Mouse (Mus musculus): ENCODE results near the gene Pirt. TPM values are rescaled to one million over a fixed set of nuclear protein-coding genes. Genes with fewer than 3 reads are reported as not detected.

Pirt gene
- total RNA-seq (2021) = under 1 TPM in 1 of 2 experiments, not detected in 1; 0.05 TPM
- long read RNA-seq, experiment 1 = 0 reads
- long read RNA-seq, experiment 2 = 0 reads

DNA sequence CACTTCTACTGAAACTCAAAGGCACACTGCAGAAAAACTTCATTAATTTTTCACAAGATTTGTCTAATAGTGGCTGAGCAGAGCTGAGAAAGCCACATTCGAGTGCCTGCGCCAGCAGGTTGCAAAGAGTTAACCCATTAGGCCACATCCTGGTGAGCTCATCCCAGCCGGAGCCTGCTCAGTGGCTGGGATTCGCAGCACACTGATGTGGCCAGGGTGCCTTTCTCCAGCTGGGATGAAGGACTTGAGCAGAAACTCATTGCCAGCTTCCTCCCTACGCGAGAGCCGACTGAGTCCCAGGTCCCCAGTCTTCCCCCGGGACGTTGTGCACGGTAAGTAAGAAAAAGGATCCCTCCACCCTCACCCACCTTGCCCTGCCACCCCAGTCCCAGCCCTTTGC is at the start of gene Pirt:
Pirt (plus strand) TSS at position 171 of the 400 bp plus-strand sequence.
- DNase-seq = no peak

DNA sequence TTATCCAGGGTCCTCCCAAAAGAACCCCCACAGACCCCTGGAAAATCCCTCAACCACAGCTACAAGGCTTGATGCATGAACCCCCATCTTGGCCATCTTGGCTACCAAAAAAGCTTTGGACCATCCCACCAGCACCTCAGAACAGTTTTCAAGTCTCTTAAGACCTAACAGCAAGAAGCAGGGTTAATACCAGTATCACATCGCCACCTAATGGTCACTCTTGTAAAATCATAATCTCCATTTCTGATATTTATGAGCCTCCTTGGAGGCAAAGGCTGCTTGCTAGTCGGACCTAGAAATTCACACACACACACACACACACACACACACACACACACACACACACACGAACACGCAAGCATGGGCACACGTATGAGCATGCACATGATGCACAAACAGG is 40.1 kb upstream of the Pirt start:
- no peak for DNase-seq

DNA sequence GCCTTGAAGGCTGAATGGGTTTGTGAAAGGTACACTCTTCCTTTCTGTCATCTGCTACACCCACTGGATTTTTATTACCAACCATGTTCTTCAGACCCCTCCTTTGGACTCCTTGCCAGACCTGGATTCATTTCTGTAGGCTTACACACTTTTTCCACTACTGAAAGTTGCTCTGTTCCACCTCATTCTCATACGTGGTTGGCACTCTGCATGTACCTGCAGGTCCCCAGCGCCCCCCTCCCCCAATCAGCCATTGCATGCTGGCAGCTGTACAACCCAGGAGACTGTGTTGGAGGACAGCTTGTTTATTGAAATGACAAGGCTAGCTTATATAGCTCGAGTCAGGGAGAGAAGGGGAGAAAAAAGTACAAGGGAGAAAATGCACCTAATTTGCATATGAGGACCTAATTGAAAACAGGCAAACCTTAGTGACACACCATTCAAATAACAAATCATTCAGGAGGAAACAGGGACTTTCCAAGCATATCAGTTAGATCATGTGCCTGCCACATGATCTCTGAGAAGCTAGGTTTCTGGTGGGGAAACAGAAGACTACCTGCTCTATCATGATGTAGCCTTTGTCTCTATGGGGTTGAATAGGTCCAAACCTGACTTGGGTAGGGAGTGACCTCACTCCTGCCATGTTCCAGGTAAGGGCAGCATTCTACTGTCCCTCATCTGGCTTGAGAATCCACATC is 38.9 kb upstream of the Pirt start:
- DNase-seq = no peak

DNA sequence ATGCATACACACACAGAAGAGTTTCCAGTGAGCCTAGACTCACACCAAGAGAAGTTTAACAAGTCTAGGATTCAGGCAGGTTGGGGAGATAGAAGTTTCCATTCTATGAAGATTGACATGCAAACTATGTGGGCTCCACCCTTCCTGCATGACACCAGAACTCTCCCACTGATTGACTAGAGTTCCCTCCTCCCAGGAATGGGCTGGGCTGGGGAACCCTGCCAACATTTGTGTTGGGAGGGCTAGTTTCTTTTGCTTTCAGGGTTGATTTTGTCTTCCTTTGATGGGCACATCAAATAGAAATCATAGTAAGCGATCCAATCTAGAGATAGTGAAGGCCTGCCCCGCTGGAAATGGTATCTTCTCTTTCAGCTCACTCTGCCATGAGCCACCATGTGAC is 30.5 kb upstream of the Pirt start:
- DNase-seq = no peak

DNA sequence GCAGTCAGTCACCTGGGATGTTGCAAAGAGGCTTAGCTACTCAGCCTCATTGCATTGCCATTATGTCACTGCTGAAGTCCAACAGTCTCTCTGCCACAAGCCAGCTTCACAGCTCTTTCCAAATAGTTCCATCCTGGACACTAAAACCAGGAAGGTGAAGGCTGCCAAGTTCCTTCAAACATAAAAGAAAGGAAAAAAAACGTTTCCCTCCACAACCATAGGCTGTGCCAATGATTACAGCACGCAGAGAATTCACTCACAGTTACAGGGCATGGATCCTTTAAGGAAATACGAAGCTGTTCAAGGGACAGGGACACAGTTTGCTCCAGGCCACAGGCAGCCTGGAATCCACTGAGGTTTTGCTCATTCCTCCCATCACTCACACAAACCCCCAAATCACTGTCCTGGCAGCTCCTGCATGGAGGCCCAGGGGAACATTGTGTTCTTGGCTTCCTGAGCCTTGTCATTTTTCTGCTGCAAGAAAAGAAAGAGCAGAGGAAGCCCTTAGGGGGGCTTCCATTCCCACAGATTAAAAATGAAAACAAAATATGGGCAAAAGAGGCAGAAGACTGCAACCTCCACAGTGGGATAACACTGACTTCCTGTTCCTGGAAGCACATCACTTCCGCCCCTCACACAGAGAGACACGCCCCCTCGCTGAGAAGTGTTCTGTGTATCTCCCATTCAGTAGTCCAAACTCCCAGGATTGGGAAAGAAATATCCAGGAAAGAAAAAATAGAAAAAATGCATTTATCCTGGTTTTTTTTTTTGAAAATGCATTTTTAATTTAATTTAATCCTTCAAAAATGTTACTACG is 29.3 kb upstream of the Pirt start:
- peak; percentile 50 for DNase-seq

DNA sequence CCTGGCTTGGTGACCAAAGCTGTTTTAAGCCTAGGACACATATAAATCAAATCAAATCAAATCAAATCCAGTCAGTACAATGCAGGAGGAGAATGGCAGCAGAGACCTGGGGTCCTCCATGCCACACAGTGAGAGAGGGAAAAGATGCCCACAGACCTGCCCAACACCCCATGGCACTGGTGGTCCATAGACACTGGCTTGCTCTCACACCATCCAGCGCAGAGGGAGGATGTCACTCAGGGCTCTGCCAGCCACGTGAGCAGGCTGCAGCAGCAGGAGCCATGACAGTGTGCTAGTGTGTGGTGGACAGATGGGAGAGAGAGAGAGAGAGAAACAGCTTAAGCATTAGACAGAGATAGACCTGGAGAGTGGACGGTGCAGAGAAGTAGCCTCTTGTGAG is 19.2 kb upstream of the Pirt start:
- DNase-seq = no peak

DNA sequence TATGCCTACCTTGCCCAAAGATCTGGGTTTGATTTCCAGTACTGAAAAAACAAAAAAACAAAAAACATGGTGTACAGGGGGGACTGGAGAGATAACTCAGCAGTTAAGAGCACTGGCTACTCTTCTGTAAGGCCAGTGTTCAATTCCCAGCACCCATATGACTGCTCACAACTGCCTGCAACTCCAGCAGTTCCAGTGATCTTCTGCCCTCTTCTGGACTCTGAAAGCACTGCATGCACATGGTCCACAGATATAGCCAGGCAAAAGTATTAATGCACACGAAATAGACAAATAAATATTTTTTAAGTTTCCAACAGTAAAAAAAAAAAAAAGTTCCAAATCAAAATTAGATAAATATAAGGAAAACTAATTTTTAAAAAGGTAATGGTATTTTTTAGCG is 13.0 kb upstream of the Pirt start:
- no peak for DNase-seq

DNA sequence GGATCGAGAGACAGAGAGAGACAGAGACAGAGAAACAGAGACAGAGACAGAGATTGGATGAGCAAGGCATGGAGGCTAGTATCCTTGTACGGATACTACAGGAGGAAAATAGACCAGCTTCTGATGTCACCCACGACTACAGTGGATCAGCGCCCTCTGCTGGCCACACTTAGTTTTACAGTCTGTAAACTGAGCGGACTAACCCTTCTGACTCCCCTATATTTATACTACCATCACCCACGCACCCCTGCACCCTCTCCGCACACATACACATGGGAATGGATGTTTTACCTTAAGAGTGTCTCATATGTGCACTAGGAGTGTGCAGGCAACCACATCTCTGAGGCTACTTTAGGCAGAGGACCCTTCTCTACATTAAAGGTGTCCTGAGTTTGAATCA is 12.4 kb upstream of the Pirt start:
- no peak for DNase-seq

DNA sequence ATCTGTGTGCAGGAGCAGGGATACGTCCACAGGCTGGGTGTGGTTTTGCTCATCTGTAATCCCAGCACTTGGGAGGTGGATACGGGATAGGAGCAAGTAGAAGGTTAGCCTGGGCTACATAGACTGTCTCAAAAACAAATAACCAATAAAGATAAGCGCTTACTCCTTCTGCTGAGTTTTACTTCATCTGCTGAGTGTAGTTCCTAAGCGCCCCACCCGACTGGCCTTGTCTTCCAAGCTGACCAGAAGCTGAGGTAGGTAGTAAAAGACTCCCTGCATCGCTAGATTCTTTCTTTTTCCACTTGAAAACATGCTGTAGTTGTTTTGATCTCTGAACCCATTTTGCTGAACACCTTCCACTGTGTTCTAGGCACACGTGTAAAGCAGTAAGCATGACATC is 9.0 kb upstream of the Pirt start:
- no peak for DNase-seq

DNA sequence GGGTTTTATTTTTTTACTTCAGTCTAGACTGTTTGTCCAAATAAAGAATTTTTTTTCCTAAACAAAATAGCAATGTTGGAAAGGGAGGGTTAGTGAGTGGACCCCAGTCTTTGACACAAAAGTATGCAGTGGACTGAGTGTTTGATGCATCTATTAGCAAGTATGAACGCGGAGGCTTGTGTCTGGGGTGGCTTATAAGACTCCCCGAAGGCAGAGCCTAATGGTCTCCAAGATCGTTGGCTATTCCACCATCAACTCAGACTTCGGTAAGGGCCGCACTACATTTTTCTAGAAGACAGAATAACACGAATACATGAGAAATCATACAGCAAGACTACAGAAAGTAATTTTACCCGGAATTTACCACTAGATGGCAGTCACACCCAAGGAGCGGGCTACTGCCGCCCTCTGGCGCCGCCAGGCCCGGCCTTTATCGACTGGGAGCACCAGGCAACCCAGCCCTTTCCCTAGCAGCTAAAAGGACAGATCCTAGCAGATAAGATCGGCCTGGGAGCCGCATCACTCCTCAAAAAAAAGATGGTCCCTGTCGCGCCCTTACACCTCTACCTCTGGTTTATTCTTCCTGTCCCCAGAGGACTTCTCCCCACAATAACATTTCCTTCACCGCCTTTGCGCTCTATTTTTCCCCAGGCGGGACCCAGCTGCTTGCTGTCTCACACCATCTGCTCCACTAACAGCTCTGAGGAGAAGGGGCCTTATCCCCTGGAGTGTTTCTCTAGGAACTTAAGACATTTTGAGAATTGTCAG is 6.0 kb upstream of the Pirt start:
- DNase-seq = peak; percentile 30

DNA sequence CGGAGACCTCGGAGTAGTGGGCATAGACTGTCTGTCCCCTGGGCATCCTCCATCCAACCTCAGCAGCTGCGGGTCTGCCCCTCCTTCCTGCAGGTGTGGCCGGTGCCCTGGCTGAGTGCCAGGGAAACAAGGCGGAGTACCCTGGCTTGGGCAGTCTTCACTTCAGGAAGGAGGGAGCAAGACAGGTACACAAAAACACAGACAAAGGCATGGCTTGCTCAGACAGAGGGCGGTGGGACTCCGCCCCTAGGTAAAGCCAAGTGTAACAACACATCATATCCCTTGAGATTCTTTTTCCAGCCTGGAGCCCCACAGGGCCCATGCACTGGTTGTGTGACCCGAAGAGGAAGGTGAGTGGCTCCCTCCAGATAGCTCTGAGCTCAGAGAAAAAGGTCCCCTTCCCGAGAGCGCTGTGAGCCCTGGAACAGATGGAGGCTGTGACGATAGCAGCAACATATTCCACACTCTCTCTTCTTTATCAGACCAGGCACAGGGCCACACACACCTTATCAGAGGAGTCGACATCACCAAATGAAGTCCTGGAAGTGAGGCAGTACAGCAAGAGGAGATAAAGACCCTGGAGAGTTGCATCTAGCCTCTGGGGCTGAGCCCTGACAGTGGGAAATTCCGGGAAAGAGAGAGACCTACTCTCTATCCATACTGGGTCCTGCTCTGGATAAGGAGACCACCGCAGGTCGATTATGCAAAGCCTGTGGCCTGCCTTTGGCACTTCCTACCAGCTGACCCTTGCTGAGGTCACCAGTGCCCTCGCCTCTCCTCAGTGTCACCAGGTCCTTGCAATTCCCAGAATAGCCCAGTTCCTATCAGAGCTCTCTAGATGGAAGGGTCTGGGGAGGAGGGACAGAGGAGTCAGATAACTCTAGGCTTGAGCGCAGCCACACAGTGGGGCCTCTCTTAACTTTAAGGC is 1.0 kb downstream of the Pirt start:
- no peak for DNase-seq

DNA sequence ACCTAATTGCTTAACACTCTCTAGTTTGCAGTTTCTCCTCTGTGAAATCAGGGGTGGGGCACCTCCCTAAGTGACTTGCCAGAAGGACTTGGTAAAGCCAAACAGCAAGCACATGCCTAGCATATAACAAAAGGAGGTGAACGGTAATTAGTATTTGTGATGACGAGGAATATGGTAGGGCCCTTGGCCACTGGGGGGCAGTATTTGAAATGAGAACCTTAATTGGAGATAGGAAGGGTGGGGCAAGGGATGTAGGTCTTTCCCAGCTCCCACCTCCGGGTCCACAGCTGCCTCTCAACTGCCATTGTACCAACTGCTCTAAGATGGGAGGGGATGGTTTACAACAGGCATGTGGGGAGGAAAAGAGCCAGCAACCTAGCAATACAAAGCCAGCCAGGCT is 2.5 kb downstream of the Pirt start:
- no peak for DNase-seq

DNA sequence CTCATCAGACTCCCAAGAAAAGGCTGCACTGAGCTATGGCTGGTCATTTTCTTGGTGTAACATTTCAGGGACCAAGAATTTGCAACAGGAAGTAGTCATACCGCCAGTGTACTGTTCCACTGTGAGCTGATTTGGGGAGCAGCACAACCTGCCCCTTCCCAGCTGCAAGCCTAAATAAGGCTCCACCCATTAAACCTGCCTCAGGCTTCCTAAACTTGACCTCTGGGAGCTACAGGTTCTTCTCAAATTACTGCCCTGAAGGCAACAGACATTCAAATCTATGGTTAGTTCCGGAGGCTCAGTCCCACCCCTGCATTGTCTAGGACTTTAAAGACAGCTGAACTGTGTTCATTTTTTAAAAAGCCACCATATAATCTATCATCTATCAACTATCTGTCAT is 8.2 kb downstream of the Pirt start:
- DNase-seq = no peak

DNA sequence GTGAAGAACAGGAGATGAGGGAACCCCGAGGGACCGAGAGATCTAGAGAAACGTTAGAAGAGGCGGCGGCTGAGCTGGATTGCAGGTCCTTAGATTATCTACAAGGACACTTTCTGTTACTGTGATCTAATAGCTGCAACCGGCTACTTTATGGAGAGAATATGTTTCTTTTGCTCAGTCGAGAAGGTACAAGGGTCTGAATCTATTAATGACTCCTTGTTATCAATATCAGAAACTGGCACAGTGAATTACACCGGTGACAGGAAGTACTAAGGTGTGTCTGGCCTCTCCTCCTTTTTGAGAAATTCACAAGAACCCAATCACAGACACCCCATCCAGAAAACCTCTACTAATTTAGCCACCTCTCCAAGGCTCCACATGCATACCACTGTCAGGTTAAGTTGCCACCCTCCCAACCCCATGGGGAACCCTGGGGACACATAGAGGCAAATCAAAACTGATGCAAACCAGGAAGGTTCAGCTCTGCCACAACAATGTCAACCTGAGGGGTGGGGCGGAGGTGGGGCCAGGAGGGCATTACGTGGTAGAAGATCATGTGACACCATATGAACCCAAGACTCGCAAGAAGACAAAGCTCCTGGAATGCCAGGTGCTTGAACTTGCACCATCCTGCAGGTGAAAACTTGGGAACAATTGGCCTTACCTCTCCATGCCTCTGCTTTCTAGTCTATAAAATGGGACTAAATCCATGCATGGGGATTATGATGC is 12.5 kb downstream of the Pirt start:
- DNase-seq = no peak

DNA sequence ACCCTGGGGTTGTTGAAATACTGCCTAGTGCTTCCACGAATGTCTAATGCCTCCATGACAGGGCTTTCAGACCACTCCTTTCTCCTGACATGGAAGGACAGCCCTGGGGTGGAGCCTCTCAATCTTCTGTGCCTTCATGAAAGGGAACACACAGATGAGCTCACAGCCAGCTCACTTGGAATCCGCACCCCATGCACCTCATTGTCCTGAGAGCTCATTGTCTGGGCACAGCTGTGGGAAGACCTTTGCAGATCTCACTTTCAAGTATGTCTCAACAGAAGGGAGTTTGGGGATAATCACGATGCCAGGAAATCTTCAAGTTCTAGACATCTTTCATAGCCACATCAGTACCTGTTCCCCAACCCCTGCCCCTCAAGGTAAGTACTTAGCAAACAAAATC is 16.5 kb downstream of the Pirt start:
- DNase-seq = no peak

DNA sequence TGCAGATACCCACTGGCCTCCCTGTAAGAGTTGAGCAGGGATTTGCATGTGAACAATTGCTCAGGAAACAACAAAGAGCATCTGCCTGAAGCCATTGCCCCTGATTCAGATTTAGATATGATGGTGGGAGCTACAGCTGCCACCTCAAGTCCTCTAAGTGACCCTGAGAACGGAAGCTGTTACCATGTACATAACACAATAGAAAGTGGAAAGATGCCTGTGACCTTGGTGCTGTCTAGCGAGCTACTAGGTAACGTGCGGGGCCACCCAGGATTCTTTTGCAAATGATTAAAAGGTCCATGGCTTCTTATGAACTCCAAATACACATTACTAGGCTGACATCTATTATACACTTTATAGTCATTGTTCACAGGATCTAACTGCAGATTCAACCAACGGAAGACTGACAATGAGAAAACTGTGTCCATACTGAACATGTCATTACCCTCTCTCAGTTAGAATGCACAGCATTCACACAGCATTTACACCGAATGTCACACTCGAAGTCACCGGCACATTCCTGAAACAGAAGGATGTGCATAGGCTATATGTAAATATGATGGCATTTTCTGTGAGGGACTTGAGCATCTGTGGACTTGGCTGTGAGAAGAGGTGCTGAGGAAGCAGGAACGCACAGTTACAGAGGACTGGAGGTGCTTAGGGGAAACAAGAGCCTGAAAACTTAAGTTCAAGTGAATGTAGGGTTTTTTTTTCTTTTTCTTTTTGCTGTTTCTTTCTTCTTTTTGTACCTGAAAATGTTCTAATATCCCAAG is 21.2 kb downstream of the Pirt start:
- no peak for DNase-seq

DNA sequence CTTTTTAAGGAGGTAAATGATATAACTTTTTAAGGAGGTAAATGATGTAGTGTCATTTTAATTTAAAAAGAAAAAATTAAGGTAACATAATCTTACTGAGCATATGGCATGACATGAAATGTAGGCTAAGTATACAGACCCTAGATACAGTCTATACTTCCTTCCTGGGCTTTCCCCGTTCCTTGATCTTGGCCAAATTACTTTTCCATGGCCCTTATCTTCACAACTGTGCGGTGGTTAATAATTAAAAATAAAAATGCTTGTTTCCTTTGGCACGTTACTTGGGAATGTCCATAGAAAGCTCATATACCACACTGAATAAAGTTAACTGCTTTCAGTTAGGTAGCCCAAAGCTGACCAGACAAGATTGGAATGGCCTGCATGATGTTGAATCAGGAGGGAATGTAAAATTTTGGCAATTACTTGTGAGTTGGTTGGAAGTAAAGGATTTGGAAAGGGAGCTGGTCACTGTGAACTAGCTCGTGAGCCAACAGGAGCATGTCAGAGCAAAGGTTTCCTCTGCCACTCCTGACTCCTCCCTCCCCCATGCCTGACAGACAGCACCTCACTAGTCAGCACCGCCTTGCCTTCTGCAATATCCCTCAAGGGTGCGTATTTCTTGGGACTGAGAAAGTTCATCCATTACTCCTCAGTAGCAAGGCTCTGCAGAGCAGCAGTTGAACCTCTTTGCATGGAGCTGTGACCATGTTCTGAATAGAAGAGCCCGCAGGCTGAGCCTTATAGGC is 22.8 kb downstream of the Pirt start:
- DNase-seq = no peak

DNA sequence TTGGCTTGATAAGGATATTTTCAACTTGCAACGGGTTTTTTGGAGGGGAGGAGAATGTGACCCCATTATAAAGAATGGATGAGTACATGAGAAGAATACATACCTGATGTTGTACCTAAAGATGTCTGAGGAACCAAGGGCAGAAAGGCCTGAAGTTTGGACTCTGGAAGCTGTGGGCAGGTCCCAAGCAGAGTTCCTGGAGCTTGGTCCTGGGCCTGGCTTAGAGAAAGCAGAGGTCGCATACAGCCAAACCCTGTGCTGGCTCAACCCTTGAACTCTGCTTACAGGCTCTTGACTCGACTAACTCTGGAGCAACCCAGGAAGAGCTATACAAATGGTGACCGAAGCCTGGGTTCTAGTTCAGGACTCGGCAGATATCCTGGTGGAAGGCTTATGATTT is 30.2 kb downstream of the Pirt start:
- no peak for DNase-seq

DNA sequence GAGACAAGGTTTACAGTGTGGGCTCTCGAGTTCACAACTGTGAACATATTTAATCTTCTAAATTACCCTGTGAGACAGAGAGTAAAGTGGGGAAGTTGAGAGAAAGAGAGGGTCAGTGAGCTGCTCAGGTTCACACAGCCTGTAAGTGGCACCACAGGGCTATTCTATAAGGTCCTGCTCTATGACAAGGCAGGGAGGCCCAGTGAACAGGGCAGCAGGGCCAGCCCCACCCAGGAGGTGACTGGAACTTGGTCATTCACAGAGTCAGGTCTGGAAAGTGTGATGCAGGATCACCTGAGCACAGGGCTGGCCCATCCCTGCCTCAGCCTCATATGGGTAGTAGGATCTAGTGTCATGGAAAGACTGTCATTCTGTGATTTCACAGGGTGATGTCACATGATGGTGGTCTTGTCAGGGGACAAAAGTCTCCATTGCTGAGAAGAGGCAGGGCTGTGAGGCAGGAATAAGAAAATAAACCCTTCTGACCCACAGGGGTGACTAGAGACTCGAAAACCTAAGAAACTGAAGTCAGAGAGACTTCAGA is 33.5 kb downstream of the Pirt start:
- no peak for DNase-seq
